Mouse (Mus musculus) spleen, adult 2 months (tissue): ENCODE data around the gene Mios. TPM values are rescaled to one million over a fixed set of nuclear protein-coding genes. Genes with fewer than 3 reads are reported as not detected.

Experiments
- DNase-seq, 2 experiments: peaks; one replicate each; pipeline versions ENCODE4 v3.0.0 to v3.0.0-alpha.2; 2012 to 2021; ENCODE audit warnings: low spot score in 2 of 2, low read depth in 1 of 2
- H3K27ac ChIP-seq: fragments of 200-500 bp; 2 replicates; pipeline ENCODE4 v1.5.1; 2012; ENCODE audit warnings: low read length, inconsistent platforms; ENCODE audit not compliant: insufficient read depth
- H3K27me3 ChIP-seq: fragments of 200-500 bp; 2 replicates; pipeline ENCODE4 v1.6.1; 2012; ENCODE audit warnings: mild to moderate bottlenecking, moderate library complexity, low read length, inconsistent platforms; ENCODE audit not compliant: control insufficient read depth, insufficient read depth
- H3K36me3 ChIP-seq: fragments of 200-500 bp; 2 replicates; pipeline ENCODE4 v1.6.1; 2012; ENCODE audit warnings: mild to moderate bottlenecking, low read length, inconsistent platforms; ENCODE audit not compliant: control insufficient read depth, insufficient read depth
- H3K4me1 ChIP-seq: fragments of 200-500 bp; 2 replicates; pipeline ENCODE4 v1.6.1; 2011; ENCODE audit warnings: inconsistent platforms; ENCODE audit not compliant: control insufficient read depth, insufficient read depth, insufficient read length
- H3K4me3 ChIP-seq: fragments of 200-500 bp; 2 replicates; pipeline ENCODE4 v1.5.1; 2011; ENCODE audit warnings: mild to moderate bottlenecking, inconsistent platforms; ENCODE audit not compliant: insufficient read depth, insufficient read length; ENCODE audit errors: extremely low read depth
- CTCF ChIP-seq: fragments of 200-500 bp; IDR thresholded peaks from 2 replicates; pipeline ENCODE4 v1.5.1; 2011; ENCODE audit warnings: mild to moderate bottlenecking, inconsistent platforms; ENCODE audit not compliant: insufficient read depth, insufficient read length, insufficient replicate concordance; ENCODE audit errors: extremely low read depth
- POLR2A ChIP-seq: fragments of 200-500 bp; IDR thresholded peaks from 2 replicates; pipeline ENCODE4 v1.6.1; 2011; ENCODE audit warnings: low read depth, low read length, inconsistent platforms
- WGBS: fragments of 180-500 bp; shearing (Covaris S2); methylation state at CpG from one replicate; pipeline ENCODE4 v1.1.7; 2018; 5-methylcytosine and 5-hydroxymethylcytosine counted together
- polyA plus RNA-seq: library from polyadenylated mRNA; depleted of rRNA; stranded (reverse); fragments of >200 nt; gene quantifications from 2 replicates; pipeline ENCODE4 v1.2.3, GENCODE M21; 2012

Mios gene
- polyA plus RNA-seq, 1 experiment, result 1.6 TPM

- DNase-seq, result no peak
- no peak overlapping the region for H3K4me3 ChIP-seq
- no peak for TF ChIP-seq POLR2A
- TF ChIP-seq CTCF, result no peak
- H3K4me1 ChIP-seq, result no peaks in the 10 kb centered on the region
- no peak overlapping the region for H3K27ac ChIP-seq
- H3K36me3 ChIP-seq, result peaks cover 12% of the 10 kb centered on the region
- no peaks in the 10 kb centered on the region for H3K27me3 ChIP-seq
- 93% methylated on average over 3 of the region's 3 CpGs for WGBS
These were observed 19.6 kb downstream of the Mios start for GRCm38 (mm10) chr6:8228596-8228995.

- H3K27me3 ChIP-seq, result no peaks in the 10 kb centered on the region
- 3% methylated on average over 6 of the region's 6 CpGs for WGBS
- TF ChIP-seq POLR2A, result no peak
- TF ChIP-seq CTCF, result no peak
- no peak overlapping the region for H3K27ac ChIP-seq
- no peaks in the 10 kb centered on the region for H3K36me3 ChIP-seq
- no peak for DNase-seq
- no peaks in the 10 kb centered on the region for H3K4me1 ChIP-seq
- H3K4me3 ChIP-seq, result peak overlapping the region; percentile 84
These were observed 49.3 kb downstream of the Mios start for GRCm38 (mm10) chr6:8258316-8258715.

DNA sequence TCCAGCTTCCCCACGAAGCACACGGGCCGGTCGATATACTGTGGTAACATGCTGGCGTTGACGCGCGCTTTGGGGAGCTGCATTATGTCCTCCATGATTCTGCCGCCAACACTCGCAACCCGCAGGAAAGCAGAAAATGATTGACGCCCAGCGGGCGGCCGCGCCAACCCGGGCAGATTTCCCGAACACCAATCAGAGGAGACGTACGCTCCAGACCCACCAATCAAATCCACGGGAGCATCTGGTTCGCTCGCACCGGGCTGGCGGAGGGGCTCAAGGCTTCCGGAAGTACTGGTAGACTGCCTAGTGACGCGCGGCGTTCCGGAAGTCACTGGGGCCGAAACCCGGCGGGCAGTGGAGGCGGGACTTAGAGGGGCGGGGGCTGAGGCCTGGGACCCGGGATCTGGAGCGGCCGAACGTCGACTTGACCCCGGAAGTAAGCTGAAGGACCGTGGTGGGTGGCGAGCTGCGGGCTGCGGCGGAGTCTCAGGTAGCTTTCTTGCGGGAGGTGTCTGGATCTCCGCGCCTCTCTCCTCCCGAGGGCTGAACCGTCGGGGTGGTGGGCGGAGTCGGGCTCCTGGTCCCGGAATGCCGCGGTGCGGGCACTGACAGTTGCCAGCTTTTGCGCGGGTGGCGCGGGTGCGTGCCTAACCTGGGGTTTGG is 50.1 kb downstream of the Mios start, which contains the start of the genes Rpa3, Umad1 and Gm45062:
TSS of gene Rpa3 (minus strand) at position 170 of the 663 bp plus-strand sequence.
TSS of gene Umad1 (plus strand) at position 285 of the 663 bp plus-strand sequence.
TSS of gene Gm45062 (plus strand) at position 447 of the 663 bp plus-strand sequence.
- H3K4me3 ChIP-seq, result peak within 1 kb of the TSS; percentile 85
- under 1% methylated on average over 59 of the region's 64 CpGs for WGBS
- no peaks in the 10 kb centered on the region for H3K4me1 ChIP-seq
- peak; percentile 94 to 97 for DNase-seq
- no peaks in the 10 kb centered on the region for H3K36me3 ChIP-seq
- TF ChIP-seq CTCF (no peak), POLR2A (peak; percentile 38; the same call in 1 of the 2 replicates)
- peak within 1 kb of the TSS; percentile 86 for H3K27ac ChIP-seq
- H3K27me3 ChIP-seq, result no peaks in the 10 kb centered on the region

DNA sequence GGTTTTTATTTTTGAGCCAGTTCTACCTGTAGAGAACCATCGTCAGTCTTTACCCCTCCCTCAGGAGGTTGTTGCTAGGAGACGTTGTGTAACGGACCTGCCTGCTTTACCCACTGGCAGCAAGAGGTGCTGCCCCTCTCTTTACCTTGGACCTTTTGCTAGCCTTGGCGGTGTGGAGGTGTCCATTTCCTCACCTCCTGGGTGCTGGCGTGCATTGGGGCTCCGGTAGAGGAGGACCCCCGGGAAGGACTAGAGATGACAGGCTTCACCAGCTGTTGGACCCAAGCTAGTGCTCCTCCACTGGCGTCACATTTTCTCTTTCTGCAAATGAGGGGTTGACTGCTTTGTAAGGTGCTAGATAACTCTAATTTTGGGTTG is 50.6 kb downstream of the Mios start:
- Histone ChIP-seq H3K27me3 (no peaks in the 10 kb centered on the region), H3K36me3 (no peaks in the 10 kb centered on the region), H3K4me3 (peak overlapping the region; percentile 85), H3K4me1 (no peaks in the 10 kb centered on the region), H3K27ac (peak overlapping the region; percentile 86)
- WGBS, result 1% methylated on average over 8 of the region's 8 CpGs
- TF ChIP-seq CTCF (no peak), POLR2A (no peak)
- no peak for DNase-seq

GRCm38 (mm10) chr6:8271047-8271446 is 62.0 kb downstream of the Mios start:
- Histone ChIP-seq H3K4me1 (no peaks in the 10 kb centered on the region), H3K36me3 (0 out of 2 replicates have a peak, but pooled peaks cover 2% of the 10 kb centered on the region), H3K27me3 (no peaks in the 10 kb centered on the region), H3K27ac (peak overlapping the region; percentile 4; the same call in 1 of the 2 replicates), H3K4me3 (no peak overlapping the region)
- WGBS, result 93% methylated on average over 3 of the region's 3 CpGs
- TF ChIP-seq POLR2A, result no peak
- TF ChIP-seq CTCF, result no peak
- DNase-seq, result no peak

DNA sequence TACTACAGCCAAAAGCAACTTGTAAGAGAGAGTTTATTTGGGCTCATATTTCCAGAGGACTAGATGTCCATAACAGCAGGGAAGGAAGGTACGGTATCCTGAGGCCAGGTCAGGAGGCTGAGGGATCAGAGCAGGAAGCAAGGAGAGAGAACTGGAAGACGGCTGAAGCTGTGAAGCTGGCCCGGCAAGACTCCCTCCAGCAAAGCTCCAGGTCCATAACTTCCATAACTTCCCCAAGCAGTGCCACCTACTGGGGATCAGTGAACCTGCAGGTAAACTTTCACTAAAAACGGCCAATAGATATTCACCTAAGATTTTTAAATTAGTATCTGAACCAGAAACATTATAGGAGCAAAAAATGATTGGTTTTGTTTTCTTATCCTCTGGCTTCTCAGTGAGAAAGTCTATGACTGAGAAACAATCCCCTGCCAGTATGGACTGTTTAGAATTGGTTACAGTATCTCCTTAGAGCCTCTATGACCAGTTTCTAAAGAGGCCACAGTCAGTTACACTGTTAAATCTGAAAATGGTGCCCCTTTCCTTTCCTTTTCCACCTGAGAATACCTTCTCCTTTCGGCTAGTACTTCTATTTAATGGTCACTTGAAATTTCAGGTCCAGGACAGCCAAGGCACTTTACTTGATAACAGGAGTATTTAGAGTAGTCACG is 65.5 kb downstream of the Mios start:
- 44% methylated on average over 6 of the region's 6 CpGs for WGBS
- Histone ChIP-seq H3K27me3 (no peaks in the 10 kb centered on the region), H3K4me3 (no peak overlapping the region), H3K4me1 (no peaks in the 10 kb centered on the region), H3K36me3 (0 out of 2 replicates have a peak, but pooled peaks cover 2% of the 10 kb centered on the region), H3K27ac (no peak overlapping the region)
- TF ChIP-seq CTCF, result peak; percentile 51; the same call in 1 of the 2 replicates
- TF ChIP-seq POLR2A, result no peak
- peak; percentile 25 to 44 for DNase-seq

GRCm38 (mm10) chr6:8275098-8275497 is 66.1 kb downstream of the Mios start:
- H3K27ac ChIP-seq, result no peak overlapping the region
- no peak overlapping the region for H3K4me3 ChIP-seq
- H3K36me3 ChIP-seq, result 0 out of 2 replicates have a peak, but pooled peaks cover 2% of the 10 kb centered on the region
- H3K4me1 ChIP-seq, result no peaks in the 10 kb centered on the region
- peak; percentile 54 to 79 for DNase-seq
- TF ChIP-seq POLR2A (no peak), CTCF (peak; percentile 4; the same call in 1 of the 2 replicates)
- WGBS, result 12% methylated on average over 1 of the region's 1 CpGs
- no peaks in the 10 kb centered on the region for H3K27me3 ChIP-seq
